Mouse (Mus musculus): ENCODE measurements around the gene Pet117. TPM values are rescaled to one million over a fixed set of nuclear protein-coding genes. Genes with fewer than 3 reads are reported as not detected.
"Not testable (repeated sequence)": the region's sequence is repeated elsewhere in the genome, so short reads cannot be mapped to it uniquely, and the experiment has no call there.

Pet117 gene
- polyA plus RNA-seq, 1 experiment from 2014 or later, result 1.6 TPM

DNA sequence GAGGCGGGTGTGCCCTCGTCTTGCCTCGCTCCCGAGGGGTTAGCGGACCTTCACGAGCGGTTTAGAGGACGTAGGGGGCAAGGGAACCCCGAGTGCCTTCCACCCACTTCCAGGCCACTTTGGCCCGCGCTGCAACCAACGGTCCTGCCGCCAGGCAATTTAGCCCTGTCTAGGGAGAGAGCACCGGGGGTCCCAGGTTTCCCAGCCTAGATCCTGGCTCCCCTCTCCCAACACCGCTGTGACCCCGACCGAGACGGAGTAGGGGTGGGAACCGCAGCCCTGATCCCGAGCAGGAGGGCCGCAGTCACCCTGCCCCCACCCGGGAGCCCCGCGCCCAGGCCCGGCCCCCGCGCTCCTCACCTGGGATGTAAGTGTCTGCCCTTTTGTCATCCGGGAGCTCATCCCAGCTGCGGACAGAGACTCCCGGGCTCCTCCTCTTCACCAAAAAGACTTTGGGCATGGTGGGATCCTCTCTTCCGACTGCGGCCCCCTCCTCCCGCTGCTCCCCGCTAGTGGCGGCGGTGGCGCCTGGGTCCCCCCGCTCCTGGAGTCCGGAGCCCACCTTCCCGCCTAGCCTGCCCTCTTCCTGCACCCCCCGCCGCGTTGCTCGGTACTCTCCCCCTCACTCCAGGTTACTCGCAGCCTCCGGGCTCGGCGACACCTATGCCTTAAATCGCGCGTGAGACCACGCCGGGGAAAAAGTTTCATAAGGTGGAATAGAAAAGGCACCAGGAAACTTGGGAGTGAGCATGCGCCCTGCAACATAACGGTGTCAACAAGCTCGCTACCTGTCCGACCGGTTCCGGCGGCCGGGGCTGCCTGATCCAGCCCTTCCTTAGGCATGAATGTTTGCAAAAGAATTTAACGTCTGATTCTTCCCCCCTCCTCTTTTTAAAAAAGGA lies 37.1 kb upstream of the Pet117 start, which contains the start of gene Ovol2:
Gene Ovol2 (minus strand): TSS at position 746 of the 902 bp plus-strand sequence.
- Histone ChIP-seq H3K4me2 (replicated peaks; ENCODE audit: low read depth, low read length) (peak within 1 kb of the TSS; percentile 96), H3K27ac (ENCODE audit: low read length) (peak within 1 kb of the TSS; percentile 26; the same call in 1 of the 2 replicates), H3K9ac (replicated peaks; ENCODE audit: low read depth) (peak within 1 kb of the TSS; percentile 32; the same call in 1 of the 2 replicates), H3K9me3 (ENCODE audit: low read length) (no peaks in the 10 kb centered on the region), H3K36me3 (ENCODE audit: insufficient read depth, low read length) (no peaks in the 10 kb centered on the region), H3K27me3 (replicated peaks; ENCODE audit: insufficient read depth, low read length) (peaks cover 27% of the 10 kb centered on the region), H3K4me3 (ENCODE audit: low read depth, low read length) (peak within 1 kb of the TSS; percentile 63), H3K4me1 (ENCODE audit: insufficient read depth, low read depth, low read length) (peaks cover 5% of the 10 kb centered on the region; the same call in 1 of the 2 replicates)
- no peak for TF ChIP-seq EP300 (IDR thresholded peaks at IDR 0.05)
- DNase-seq (ENCODE audit: low spot score) (peak; percentile 88), ATAC-seq (peak; percentile 78)
- 2% methylated on average over 45 of the region's 62 CpGs for WGBS

- no peak overlapping the region for H3K27ac ChIP-seq (ENCODE audit: low read length)
- no peak overlapping the region for H3K9ac ChIP-seq (replicated peaks; ENCODE audit: low read depth)
Measured at GRCm38 (mm10) chr2:144332486-144332885, 36.3 kb upstream of the Pet117 start.

GRCm38 (mm10) chr2:144333138-144333842 lies 35.5 kb upstream of the Pet117 start:
- peak overlapping the region; percentile 16 for H3K4me3 ChIP-seq (ENCODE audit: low read depth, low read length)
- ATAC-seq (no peak), DNase-seq (ENCODE audit: low spot score) (peak; percentile 7)
- no peaks in the 10 kb centered on the region for H3K9me3 ChIP-seq (ENCODE audit: low read length)
- WGBS, result 9% methylated on average over 28 of the region's 28 CpGs
- H3K27me3 ChIP-seq (replicated peaks; ENCODE audit: insufficient read depth, low read length), result peaks cover 27% of the 10 kb centered on the region
- no peaks in the 10 kb centered on the region for H3K36me3 ChIP-seq (ENCODE audit: insufficient read depth, low read length)
- no peak for TF ChIP-seq EP300 (IDR thresholded peaks at IDR 0.05)
- peak; percentile 43 for TF ChIP-seq CTCF (IDR thresholded peaks at IDR 0.05)
- no peak overlapping the region for H3K27ac ChIP-seq (ENCODE audit: low read length)
- H3K4me2 ChIP-seq (replicated peaks; ENCODE audit: low read depth, low read length), result peak overlapping the region; percentile 96
- H3K9ac ChIP-seq (replicated peaks; ENCODE audit: low read depth), result 0 out of 2 replicates have a peak overlapping the region, but pooled peaks have one; percentile 8
- peaks cover 5% of the 10 kb centered on the region; the same call in 1 of the 2 replicates for H3K4me1 ChIP-seq (ENCODE audit: insufficient read depth, low read depth, low read length)

More at GRCm38 (mm10) chr2:144332486-144332885, 36.3 kb upstream of the Pet117 start:
- ATAC-seq (no peak), DNase-seq (ENCODE audit: low spot score) (no peak)
- H3K4me3 ChIP-seq (ENCODE audit: low read depth, low read length), result peak overlapping the region; percentile 16
- H3K36me3 ChIP-seq (ENCODE audit: insufficient read depth, low read length), result no peaks in the 10 kb centered on the region
- peaks cover 27% of the 10 kb centered on the region for H3K27me3 ChIP-seq (replicated peaks; ENCODE audit: insufficient read depth, low read length)
- H3K4me1 ChIP-seq (ENCODE audit: insufficient read depth, low read depth, low read length), result peaks cover 5% of the 10 kb centered on the region; the same call in 1 of the 2 replicates
- 6% methylated on average over 9 of the region's 9 CpGs for WGBS
- H3K4me2 ChIP-seq (replicated peaks; ENCODE audit: low read depth, low read length), result peak overlapping the region; percentile 96
- no peaks in the 10 kb centered on the region for H3K9me3 ChIP-seq (ENCODE audit: low read length)
- TF ChIP-seq EP300 (IDR thresholded peaks at IDR 0.05) (no peak), CTCF (IDR thresholded peaks at IDR 0.05) (no peak)

DNA sequence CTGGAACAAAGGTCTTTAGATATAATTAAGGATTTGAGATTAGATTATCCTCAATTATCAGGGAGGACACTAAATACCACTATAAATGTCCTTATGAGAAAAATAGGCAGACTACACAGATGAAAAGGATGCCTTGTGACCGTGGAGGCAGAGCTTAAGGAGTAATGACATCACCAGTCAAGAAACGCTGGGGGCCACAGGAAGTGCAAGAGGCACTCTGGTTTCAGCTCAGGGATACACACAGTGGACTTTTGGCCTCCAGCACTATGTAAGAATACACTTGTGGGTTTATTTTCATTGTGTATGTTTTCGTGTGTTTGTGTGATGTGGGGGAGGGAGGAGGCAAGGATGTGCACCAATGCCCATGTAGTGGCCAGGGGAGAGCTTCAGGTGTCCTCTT lies 31.6 kb upstream of the Pet117 start:
- TF ChIP-seq CTCF (IDR thresholded peaks at IDR 0.05) (no peak), EP300 (IDR thresholded peaks at IDR 0.05) (no peak)
- H3K27me3 ChIP-seq (replicated peaks; ENCODE audit: insufficient read depth, low read length), result peaks cover 4% of the 10 kb centered on the region
- no peaks in the 10 kb centered on the region for H3K36me3 ChIP-seq (ENCODE audit: insufficient read depth, low read length)
- DNase-seq (ENCODE audit: low spot score), result no peak
- no peak overlapping the region for H3K4me2 ChIP-seq (replicated peaks; ENCODE audit: low read depth, low read length)
- no peak for ATAC-seq
- no peak overlapping the region for H3K9ac ChIP-seq (replicated peaks; ENCODE audit: low read depth)
- no peaks in the 10 kb centered on the region for H3K4me1 ChIP-seq (ENCODE audit: insufficient read depth, low read depth, low read length)
- no peak overlapping the region for H3K4me3 ChIP-seq (ENCODE audit: low read depth, low read length)
- no peak overlapping the region for H3K27ac ChIP-seq (ENCODE audit: low read length)
- 24% methylated on average over 3 of the region's 3 CpGs for WGBS
- H3K9me3 ChIP-seq (ENCODE audit: low read length), result no peaks in the 10 kb centered on the region

GRCm38 (mm10) chr2:144337701-144338100 lies 31.1 kb upstream of the Pet117 start:
- no peak for TF ChIP-seq EP300 (IDR thresholded peaks at IDR 0.05)
- TF ChIP-seq CTCF (IDR thresholded peaks at IDR 0.05), result no peak
- whole genome bisulfite sequencing, result 53% methylated on average over 8 of the region's 8 CpGs
- ATAC-seq (no peak), DNase-seq (ENCODE audit: low spot score) (peak; percentile 14)
- no peak overlapping the region for H3K4me3 ChIP-seq (ENCODE audit: low read depth, low read length)
- no peak overlapping the region for H3K4me2 ChIP-seq (replicated peaks; ENCODE audit: low read depth, low read length)
- H3K36me3 ChIP-seq (ENCODE audit: insufficient read depth, low read length), result no peaks in the 10 kb centered on the region
- no peaks in the 10 kb centered on the region for H3K4me1 ChIP-seq (ENCODE audit: insufficient read depth, low read depth, low read length)
- H3K9me3 ChIP-seq (ENCODE audit: low read length), result no peaks in the 10 kb centered on the region
- H3K27me3 ChIP-seq (replicated peaks; ENCODE audit: insufficient read depth, low read length), result peaks cover 3% of the 10 kb centered on the region; the same call in 1 of the 2 replicates
- no peak overlapping the region for H3K9ac ChIP-seq (replicated peaks; ENCODE audit: low read depth)
- H3K27ac ChIP-seq (ENCODE audit: low read length), result no peak overlapping the region

DNA sequence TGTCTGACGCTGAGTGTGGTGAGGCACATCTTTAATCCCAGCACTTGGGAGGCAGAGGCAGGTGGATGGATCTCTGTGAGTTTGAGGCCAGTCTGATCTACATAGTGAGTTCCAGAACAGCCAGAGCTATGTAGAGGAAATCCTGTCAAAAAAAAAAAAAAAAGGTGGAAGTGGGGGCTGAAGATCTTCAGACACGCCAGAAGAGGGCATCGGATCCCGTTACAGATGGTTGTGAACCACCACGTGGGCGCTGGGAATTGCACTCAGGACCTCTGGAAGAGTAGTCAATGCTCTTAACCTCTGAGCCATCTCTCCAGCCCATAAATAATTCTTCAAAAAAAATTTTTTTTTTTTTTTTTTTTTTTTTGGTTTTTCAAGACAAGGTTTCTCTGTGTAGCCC lies 30.6 kb upstream of the Pet117 start:
- not testable (repeated sequence) for H3K9ac ChIP-seq (replicated peaks; ENCODE audit: low read depth); H3K9me3 ChIP-seq (ENCODE audit: low read length); DNase-seq (ENCODE audit: low spot score); H3K4me1 ChIP-seq (ENCODE audit: insufficient read depth, low read depth, low read length); H3K36me3 ChIP-seq (ENCODE audit: insufficient read depth, low read length); ATAC-seq; H3K27me3 ChIP-seq (replicated peaks; ENCODE audit: insufficient read depth, low read length); H3K4me3 ChIP-seq (ENCODE audit: low read depth, low read length); H3K4me2 ChIP-seq (replicated peaks; ENCODE audit: low read depth, low read length); H3K27ac ChIP-seq (ENCODE audit: low read length)
- WGBS, result 72% methylated on average over 5 of the region's 6 CpGs
